Mouse (Mus musculus) right cerebral cortex, adult 2 months (tissue): ENCODE results near the gene Erc2.

Experiments
- DNase-seq, 2 experiments: peaks; one replicate each; pipeline ENCODE4 v3.0.0; 2021 to 2022; ENCODE audit warnings: low spot score in 2 of 2

Gene Erc2

DNA sequence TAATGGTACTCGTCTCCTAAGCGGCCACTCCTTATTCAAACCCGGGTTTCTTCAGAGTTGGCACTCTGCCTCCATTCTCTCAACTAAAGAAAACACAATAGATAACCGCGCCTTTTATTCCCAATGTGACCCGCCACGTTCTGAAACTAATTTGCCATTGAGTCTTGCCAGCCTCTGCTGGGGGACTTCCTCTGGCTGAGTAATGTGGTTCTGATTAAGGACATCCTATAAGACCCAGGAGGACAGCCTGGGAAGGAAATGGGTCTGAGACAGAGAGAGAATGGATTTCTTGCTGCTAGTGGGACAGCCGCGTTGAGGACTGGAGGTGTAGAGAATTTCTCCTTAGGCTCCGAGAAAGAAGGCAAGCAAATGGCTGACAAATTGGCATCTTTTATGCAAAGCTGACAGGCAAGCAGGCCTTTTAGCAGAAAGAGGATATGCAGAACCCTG lies 753.4 kb downstream of the Erc2 start:
- no peak for DNase-seq

DNA sequence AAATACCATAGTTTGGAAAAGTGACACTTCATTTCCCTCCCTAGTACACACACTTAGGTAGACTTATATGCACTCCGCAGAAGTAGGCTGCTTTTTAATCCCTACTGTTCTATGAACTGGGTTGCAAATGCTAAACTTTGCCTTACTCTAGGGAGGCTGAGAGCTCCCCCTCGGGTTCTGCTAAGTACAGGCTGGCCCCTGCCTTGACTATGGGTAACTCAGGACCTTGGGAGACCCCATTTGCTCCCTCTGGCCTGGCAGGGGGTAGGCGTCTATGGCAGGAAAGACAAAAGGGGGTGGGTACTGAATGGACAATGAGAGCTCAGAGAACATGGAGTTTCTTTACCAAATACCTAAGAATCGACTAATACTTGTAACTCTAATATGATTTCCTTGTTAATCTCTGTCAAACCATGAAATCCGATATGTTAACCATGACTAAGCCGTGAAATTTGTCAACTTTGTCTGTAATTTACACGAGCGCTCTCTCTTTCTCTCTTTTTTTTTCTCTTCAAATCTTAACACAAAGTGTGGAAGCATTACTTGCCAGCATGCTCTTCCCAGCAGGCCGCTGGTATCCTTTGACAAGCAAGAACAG lies 754.1 kb downstream of the Erc2 start:
- DNase-seq = no peak

DNA sequence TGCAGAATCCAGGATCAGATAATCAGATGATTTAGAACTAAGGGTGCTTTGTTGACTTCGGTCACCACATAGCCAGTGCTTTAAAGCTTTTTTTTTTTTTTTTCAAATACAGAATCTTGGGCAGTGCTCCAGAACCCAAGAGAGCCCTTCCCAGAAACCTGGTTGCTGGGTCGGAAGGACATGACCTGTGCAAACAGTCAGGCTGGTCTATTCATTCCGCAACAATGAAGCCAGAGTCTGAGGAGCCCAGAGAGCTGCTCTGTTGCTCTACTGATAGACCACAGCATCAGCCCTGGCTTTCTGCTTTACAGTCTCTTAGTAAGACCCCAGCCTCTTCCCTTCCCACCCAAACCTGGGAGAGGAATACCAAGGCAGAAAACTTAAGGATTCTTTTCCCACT lies 755.3 kb downstream of the Erc2 start:
- DNase-seq = no peak

DNA sequence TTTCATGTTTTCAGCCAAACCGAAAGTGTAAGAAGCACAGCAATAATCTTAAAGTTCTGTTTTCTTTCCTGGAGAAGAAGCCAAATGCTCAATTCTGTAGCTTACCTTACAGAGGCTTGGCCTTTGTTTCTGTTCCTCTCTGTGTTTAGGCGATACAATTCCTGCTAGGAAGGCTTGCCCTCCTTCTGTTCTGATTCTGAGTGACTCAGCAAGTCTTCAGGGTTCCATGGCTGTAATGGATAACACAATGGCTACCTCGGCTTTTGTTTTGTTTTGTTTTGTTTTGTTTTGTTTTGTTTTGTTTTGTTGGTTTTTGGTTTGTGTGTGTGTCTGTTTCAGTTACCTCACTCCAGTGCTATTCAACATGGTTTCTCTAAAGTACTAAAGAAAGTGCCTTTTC lies 757.9 kb downstream of the Erc2 start:
- DNase-seq = no peak

DNA sequence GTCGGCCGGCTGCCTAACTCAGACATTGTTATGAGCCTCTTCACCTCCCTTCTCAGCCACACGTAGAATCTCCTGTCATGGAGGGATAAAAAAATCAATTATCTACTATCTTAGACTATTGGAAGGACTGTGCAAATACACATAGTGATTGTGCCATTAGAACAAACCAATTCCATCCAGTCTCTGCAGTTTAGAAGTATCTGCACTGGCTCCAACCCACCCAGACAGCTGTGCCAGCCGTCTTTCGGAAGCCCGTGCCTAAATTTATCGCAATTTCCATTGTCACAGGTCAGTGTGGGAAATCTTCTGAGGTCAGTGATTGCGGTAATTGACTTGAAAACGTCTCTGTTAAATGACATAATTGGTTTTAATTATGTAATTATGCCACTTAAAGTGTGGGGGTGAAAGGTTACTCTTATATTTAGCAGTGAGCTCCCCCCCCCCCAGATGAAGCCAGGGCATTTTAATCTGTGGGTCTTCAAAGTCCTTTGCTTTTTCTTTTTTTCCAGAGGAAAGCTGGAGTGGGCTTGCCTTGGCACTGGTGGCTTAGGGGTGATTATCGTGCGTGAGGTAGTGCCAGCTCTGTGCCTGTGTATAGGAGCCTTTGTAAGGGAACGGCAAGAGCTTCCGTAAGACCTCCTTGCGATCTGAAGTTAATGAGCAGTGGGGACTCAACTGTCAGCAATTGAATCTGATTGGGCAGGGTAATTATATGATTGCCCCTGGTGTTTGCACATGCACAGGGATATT lies 759.7 kb downstream of the Erc2 start:
- DNase-seq = no peak

DNA sequence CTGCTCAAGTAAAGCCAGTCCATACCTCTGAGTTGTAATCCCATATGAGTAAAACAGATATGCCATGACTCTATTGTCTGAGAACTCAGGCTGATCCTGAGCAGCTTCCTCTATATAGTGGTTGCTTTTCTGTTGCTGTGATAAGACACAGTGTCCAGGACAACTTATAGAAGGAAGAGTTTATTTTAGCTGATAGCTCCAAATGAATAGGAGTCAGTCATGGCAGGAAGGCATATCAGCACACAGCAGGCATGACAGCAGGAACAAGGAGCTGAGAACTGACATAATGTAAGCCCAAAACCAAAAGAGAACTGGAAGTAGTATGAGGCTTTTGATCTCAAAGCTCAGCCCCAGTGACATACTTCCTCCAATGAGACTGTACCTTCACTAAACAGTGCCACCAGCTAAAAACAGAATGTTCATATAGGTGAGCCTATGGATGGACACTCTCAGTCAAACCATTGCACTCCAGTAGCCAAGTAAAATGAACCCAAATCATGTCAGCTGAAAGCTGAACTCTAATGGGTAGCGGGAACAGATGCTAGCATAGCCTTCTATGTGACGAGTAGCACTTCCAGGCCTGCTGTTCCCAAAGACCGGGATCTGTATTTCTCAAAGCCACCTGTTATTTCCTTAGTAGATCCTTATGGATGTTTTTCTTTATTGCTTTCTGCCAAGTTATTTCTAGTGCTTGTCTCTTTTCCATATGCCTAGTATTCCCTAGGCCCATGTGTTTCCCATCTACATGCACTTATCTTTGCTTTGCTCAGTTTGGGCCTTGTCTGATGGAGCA lies 764.8 kb downstream of the Erc2 start:
- no peak for DNase-seq

DNA sequence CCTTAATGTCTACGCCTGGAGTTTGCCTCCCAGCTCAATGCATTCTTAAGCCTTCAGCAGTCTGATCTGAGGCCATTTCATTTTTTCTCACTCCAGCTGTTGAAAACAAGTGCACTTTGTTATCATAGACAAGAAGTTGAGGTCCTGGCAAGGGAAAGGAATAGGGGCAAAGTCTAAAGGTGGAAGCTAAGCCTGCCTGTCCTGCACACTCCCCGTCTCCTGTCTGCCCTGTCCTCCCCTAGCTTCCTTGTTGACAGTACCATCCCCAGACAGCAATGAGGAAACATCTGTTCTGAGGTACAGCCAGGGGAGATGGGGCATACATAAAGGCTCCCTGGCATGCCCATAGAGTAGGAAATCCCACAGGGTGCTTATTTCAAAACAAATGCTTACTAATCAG lies 776.7 kb downstream of the Erc2 start:
- DNase-seq = no peak

DNA sequence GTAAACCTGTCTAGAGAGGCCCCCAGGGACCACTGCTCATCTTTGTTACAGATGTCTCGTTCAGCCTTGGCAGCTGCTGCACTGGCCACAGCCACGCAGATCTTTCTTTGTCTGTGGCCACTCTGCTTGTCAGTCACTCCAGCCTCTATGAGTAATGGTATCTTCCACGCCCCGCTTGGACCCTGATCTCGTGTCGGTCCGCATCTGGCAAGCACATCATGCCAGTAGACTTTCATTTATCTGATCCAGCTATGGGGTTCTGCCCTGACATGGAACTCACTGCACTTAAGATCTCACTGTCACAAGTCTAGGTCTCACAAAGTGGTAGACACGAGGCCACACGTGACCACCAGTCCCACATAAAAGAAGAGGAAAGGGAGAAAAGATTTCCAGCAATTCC lies 777.7 kb downstream of the Erc2 start:
- no peak for DNase-seq

DNA sequence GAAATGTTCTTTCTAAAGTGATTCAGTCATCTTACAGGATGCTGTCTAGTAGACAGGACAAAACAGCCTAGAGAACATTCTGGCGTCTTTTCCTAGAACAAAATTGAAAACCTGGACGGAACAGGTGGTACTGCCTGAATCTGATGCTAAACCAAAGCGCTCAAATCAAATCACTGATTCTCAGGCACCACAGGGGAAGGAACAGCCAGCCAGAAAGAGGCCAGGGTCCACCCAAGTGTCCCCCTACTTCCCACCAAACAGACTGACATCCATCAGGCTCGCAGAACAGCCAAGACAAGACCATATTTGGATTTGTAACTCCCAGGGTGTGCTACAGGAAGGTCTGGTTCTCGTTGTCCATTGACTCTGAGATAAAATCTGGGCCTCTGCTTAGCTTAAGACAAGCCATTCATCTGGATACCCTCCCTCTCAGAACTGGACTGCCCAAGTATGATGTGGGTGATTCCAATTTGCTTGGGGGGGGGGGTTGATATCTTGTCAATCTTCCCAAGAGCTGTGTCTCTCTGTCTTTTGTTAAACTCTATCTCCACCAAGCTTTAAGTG lies 783.1 kb downstream of the Erc2 start:
- DNase-seq = no peak

DNA sequence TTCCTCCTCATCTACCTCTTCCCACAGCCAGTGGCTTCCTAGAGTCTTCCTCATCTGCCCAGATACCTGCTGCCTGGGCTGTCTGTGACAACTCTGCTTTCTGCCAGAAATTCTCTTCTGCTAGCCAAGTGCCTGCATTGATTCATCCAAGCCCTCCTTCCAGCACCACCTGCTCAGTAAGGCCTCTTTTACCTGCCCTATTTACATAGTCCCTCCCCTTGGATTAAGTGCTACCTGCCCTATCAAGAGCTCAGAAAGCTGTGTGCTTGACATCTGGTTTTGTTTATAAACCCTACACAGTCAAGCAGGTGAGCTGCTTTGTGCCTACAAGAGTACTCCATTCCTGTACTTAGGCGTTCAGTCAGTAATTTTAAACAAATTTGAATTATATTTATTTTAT lies 787.2 kb downstream of the Erc2 start:
- no peak for DNase-seq

DNA sequence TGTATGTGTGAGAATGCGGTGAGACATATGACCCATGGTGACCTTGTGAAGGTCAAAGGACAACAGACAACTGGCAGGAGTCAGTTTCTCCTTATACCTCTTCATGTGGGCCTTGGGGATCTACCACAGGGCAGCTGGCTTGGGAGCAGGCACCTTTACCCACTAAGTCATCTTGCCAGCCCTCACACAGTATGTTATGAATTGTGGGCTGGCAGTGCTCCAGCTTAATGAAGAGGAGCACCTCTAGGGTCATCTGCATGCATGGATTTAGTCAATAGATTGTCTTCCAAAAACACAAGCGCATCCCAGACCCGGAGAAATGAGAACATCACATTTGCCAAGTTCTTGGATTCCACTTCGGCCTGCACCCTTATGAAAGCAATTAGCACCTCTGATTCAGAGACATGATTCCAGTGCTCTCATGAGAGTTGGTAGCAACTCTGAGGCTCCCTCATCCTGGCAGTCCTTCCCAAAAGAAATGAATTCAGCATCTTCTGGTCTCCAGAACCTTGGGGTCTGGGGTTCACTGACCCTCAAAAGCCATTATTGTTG lies 787.6 kb downstream of the Erc2 start:
- DNase-seq = no peak

DNA sequence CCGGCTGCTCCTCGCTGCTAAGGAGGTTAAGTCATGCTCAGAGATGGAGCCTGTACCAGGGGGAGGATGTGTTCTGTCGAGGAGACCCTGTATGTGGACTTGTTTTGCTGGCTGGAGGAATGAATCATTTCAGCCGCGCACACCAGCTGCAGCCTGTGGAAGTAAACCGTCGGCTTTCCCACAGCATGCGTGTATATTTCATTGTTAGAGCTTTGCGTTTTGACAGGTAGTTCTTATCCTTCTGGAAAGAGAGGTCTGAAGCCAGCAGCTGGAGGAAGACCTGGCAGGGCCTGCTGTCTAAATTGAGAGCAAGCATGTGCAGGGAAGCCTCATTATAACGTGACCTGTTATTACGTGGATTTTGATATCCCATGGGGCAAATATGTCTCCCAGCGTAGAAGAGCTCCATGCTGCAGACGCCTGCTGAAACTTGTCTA lies 788.6 kb downstream of the Erc2 start:
- DNase-seq = no peak

DNA sequence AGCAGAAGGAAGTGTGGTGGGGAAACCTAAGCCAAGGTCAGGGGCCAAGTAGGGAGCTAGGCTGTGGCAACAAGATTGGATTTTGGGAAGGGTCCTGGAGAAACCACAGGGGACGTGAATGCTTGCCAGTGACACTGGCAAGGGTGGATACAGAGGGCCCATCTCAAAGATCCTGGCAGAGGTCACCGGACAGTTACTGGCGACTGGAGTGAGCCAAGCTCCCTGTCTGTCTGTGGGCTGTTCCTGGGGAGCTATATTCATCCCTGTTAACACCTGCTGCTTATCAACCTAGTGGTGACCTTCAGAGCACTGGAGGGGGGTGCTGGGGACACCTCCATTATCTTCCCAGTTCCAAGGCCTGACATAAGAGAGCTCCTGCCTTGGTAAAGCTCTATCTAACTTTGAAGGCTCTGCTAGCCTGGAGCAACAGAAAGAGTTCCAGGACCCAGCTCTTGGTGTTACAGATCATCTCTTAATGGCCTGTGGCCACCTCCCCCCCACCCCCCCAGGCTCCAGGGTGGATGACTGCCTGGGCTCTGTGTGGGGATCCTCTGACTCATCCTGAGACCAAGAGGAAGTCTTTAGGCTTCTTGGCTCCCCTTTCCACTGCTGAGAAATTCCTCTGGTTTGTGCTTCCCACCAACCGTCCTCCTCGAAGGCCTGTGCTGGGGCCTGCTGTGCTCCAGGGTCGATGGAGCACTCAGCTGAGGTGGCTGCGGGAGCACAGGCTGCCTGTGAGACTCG lies 790.2 kb downstream of the Erc2 start:
- no peak for DNase-seq

DNA sequence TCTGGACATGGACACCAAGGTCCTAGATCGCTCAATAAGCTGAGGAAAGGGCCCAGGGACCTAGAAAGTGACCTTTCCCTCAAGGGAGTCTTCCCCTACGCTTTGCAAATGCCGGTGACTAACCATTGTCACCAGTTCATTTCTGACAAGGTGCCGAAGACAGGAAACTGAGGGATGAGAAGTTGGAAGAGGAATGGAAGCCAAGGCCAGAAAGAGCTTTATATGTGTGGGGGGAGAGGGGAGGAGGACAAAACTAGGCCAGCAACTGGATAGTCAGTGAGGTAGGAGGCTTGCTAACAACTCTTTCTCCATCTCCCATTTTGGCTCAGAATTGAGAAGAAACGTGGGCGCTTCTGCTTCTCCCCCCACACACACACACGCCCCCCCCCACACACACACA lies 791.3 kb downstream of the Erc2 start:
- no peak for DNase-seq

DNA sequence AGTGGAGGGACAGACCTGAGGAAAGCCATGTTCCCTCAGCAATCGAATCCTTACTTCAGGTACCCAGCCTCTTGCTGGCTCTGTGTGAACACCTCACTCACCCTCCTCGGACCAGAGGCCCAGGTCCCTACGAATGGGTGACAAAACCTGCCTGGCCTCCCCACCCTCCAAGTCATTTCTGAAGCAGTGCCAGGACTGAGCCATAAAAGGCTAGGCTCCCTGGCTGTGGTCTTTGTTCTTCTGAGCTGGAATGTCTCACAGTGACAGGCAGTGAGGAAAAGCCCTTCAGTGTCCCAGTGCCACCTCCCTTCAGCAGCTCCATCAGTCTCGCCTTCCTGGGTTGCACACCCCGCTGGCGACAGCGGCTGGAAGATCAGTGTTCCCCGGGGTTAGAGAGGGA lies 794.8 kb downstream of the Erc2 start:
- no peak for DNase-seq

DNA sequence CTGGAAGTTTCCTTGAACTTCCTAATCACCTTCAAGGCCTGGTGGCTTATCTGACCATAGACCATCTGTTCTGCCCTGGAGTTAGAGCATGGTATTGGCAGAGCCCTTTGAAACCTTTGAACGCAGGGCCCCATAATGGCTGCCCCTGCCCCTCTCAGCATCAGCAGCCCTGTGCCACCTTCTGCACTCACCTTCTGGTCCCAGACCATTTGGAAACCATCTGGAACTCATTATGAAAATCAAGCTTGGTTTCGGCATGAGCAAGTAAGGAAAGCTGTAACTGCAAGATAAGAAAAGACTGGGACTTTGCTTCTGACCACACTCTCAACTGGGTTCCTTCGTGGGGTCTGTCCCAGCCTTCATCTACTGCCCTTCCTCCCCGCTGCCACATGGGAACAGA lies 796.3 kb downstream of the Erc2 start:
- no peak for DNase-seq

DNA sequence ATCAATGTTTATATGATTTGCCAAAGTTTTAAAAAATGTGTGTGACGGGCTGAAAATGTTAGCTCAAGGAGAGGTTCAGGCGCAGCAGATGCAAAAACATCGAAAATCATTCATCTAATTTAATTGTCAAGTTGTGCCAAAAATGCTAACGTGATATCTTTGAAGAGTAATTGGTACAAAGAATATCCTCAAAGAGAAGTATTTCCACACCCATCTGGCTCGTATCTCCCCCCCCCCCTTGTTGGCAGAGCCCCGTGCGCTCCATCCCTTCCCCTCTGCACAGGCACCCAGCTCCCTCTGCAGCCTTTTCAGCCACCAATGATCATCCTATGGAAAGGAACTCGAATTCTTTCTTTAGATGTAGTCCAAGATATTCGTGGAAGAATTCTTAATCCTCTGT lies 797.0 kb downstream of the Erc2 start:
- no peak for DNase-seq

DNA sequence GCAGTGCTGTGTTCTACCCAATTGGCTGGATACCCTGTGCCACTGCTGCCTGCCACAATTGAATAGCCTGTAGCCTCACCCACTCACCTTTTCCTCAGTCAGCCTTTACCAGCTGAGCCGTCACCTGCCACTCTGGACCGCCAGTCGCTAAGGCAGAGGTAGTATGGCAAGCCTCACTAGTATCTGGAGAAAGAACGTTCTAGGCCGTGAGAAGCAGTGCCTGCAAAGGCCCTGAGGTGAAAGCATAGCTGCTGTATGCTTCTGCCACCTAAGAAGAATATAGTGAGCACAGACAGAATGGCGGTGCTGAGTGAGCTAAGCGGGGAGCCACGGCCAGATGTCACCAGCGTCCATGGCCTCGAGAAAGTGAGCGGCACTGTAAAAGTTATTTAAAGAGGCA lies 798.4 kb downstream of the Erc2 start:
- DNase-seq = no peak

DNA sequence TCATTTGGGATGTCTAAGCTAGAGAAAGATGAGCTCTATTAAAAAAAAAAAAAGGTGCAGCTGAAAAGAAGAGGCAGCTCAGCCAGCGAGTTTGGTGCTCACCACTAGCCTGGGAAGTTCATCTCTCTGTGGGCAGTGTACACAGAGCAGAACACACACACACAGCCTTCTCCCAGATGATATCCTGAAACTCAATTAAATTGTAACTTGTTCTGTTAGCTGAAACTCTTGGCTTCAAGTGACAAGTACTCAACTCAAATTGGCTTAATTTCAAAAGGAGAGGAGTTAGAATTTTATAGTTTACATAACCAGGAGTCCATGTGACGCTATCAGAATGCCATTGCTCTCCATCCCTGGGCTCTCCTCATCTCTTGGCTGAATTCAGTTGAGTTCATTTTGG lies 804.4 kb downstream of the Erc2 start:
- no peak for DNase-seq

DNA sequence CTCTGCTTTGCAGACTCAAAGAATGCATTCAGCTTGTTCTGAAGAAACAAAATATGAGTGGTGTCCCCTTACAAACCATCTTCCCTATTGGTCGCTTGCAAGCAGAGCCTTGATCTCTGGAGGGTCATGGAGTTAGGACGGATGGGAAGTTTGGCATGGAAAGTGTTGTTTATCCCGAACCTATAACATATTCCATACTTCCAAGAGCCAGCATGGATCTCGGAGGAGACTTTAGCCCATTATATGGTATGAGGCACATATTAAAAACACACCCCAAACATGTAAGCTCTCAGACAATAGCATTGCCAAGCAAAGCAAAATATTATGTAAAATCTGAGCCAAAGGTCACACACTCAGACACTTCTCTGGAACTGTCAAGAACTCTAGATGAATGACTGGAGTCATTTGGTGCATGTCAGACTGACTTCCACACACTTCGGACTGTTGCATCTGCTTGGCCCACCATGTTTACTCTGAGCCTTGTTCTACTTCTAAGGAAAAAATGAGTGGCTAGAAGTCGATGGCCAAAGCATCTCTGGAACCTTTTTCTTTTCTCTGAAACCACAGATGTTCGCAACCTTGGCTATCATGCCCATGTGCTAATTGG lies 809.6 kb downstream of the Erc2 start:
- no peak for DNase-seq

DNA sequence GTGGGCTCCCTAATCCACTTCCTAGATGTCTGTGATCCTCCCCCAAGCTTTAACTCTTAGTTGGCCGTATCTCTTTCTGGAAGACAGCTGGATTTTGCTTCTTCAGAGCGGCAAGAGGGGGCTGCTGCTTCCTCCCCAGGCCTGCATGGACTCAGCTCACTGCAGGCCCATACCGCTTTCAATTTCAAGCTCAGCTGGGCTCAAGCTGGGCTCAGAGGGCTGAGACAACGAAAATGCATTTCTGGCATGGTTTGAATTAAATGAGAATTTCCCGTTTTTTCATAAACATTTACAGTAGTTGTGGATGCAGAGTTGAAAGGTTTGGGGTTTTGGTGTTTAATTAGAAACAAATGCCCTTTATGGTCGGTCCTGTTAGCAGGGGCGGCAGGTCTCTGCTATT lies 812.8 kb downstream of the Erc2 start:
- no peak for DNase-seq
